ENCODE assay signal across 11 mouse cellular contexts in genomic region chr4:98105971-98106370, GRCm38 (mm10).
DNase-seq lines count a peak whose midpoint lies in the region; ATAC-seq and TF ChIP-seq lines count a peak whose summit lies in the region.
"Had no signal": no experiment of that assay in that cellular context is flagged by ENCODE, and none has a peak within 500 bp of the region (broad histone marks: within the 10 kb centered on the region; RNA-seq: fewer than 3 reads in every experiment).

No protein-coding gene starts in this region.

- 49% methylated on average over 6 of the region's 6 CpGs for WGBS in forebrain, embryonic 12.5 days
- 49% methylated on average over 6 of the region's 6 CpGs for WGBS in intestine, embryonic 14.5 days
- WGBS in limb, embryonic 15.5 days: 8% methylated on average over 6 of the region's 6 CpGs
- WGBS in liver, postnatal 0 days (ENCODE audit: insufficient replicate concordance): 63% methylated on average over 6 of the region's 6 CpGs

- no peak overlapping the region for H3K4me3 ChIP-seq in forebrain, embryonic 12.5 days (replicated peaks)
- H3K4me3 ChIP-seq in intestine, embryonic 14.5 days (ENCODE audit: low read depth, low read length): no peak overlapping the region
- no peak overlapping the region for H3K4me3 ChIP-seq in limb, embryonic 15.5 days
- H3K4me3 ChIP-seq in liver, postnatal 0 days (ENCODE audit: low read depth, low read length): no peak overlapping the region
- H3K4me3 ChIP-seq: layer of hippocampus, adult 2 months; myocyte had no signal

- no peak for ATAC-seq in forebrain, embryonic 12.5 days (ENCODE audit: low FRiP score)
- ATAC-seq in intestine, embryonic 14.5 days (replicated peaks; ENCODE audit: low FRiP score, low TSS enrichment, low read depth): no peak
- no peak for ATAC-seq in limb, embryonic 15.5 days (ENCODE audit: insufficient number of reproducible peaks, low FRiP score, low TSS enrichment, low read depth)
- ATAC-seq in liver, postnatal 0 days: no peak

- peak; percentile 35 for DNase-seq in embryo, embryonic 10.5 days (ENCODE audit: low spot score)
- no peak for DNase-seq in embryo, embryonic 9.5 days (ENCODE audit: extremely low spot score)
- DNase-seq in intestine, embryonic 14.5 days (ENCODE audit: low spot score): no peak
- DNase-seq in adrenal gland, postnatal 10 days: no peak
- DNase-seq in cerebellum, adult 9-11 months: no peak
- DNase-seq in liver, postnatal 0 days: no peak
- DNase-seq: cerebellum, adult 18-20 months had no signal

- no peaks in the 10 kb centered on the region for H3K9me3 ChIP-seq in forebrain, embryonic 12.5 days
- H3K9me3 ChIP-seq in intestine, embryonic 14.5 days (ENCODE audit: control insufficient read depth, low read length): no peaks in the 10 kb centered on the region
- H3K9me3 ChIP-seq in limb, embryonic 15.5 days: no peaks in the 10 kb centered on the region
- no peaks in the 10 kb centered on the region for H3K9me3 ChIP-seq in liver, postnatal 0 days (ENCODE audit: low read length)

- H3K9ac ChIP-seq in forebrain, embryonic 12.5 days: no peak overlapping the region
- H3K9ac ChIP-seq in intestine, embryonic 14.5 days (ENCODE audit: low read length): no peak overlapping the region
- no peak overlapping the region for H3K9ac ChIP-seq in limb, embryonic 15.5 days
- no peak overlapping the region for H3K9ac ChIP-seq in liver, postnatal 0 days (replicated peaks)

- no peak overlapping the region for H3K4me2 ChIP-seq in forebrain, embryonic 12.5 days
- no peak overlapping the region for H3K4me2 ChIP-seq in intestine, embryonic 14.5 days (ENCODE audit: low read length)
- H3K4me2 ChIP-seq in limb, embryonic 15.5 days: peak overlapping the region; percentile 37
- no peak overlapping the region for H3K4me2 ChIP-seq in liver, postnatal 0 days (ENCODE audit: low read depth, low read length)

- H3K36me3 ChIP-seq in forebrain, embryonic 12.5 days (replicated peaks): no peaks in the 10 kb centered on the region
- no peaks in the 10 kb centered on the region for H3K36me3 ChIP-seq in intestine, embryonic 14.5 days (ENCODE audit: control insufficient read depth, insufficient read depth, low read length)
- H3K36me3 ChIP-seq in limb, embryonic 15.5 days: no peaks in the 10 kb centered on the region
- H3K36me3 ChIP-seq in liver, postnatal 0 days (replicated peaks; ENCODE audit: insufficient read depth, low read length): no peaks in the 10 kb centered on the region

- TF ChIP-seq CTCF in liver, postnatal 0 days (IDR thresholded peaks at IDR 0.05; ENCODE audit: low read depth): no peak

- H3K4me1 ChIP-seq in forebrain, embryonic 12.5 days: peaks cover 90% of the 10 kb centered on the region
- H3K4me1 ChIP-seq in intestine, embryonic 14.5 days (replicated peaks; ENCODE audit: control insufficient read depth, insufficient read depth, low read length): peaks cover 31% of the 10 kb centered on the region
- H3K4me1 ChIP-seq in limb, embryonic 15.5 days: peaks cover 78% of the 10 kb centered on the region
- H3K4me1 ChIP-seq in liver, postnatal 0 days (ENCODE audit: insufficient read depth): peaks cover 43% of the 10 kb centered on the region

- TF ChIP-seq EP300 in liver, postnatal 0 days (IDR thresholded peaks at IDR 0.05; ENCODE audit: low read depth): no peak

- peaks cover 19% of the 10 kb centered on the region; the same call in 1 of the 2 replicates for H3K27me3 ChIP-seq in forebrain, embryonic 12.5 days
- no peaks in the 10 kb centered on the region for H3K27me3 ChIP-seq in intestine, embryonic 14.5 days (replicated peaks; ENCODE audit: control insufficient read depth, insufficient read depth, low read length)
- no peaks in the 10 kb centered on the region for H3K27me3 ChIP-seq in limb, embryonic 15.5 days
- no peaks in the 10 kb centered on the region for H3K27me3 ChIP-seq in liver, postnatal 0 days (ENCODE audit: insufficient read depth, low read length)

- peak overlapping the region; percentile 95 for H3K27ac ChIP-seq in forebrain, embryonic 12.5 days
- peak overlapping the region; percentile 25; the same call in 1 of the 2 replicates for H3K27ac ChIP-seq in intestine, embryonic 14.5 days (ENCODE audit: low read depth)
- H3K27ac ChIP-seq in limb, embryonic 15.5 days: peak overlapping the region; percentile 74
- H3K27ac ChIP-seq in liver, postnatal 0 days (ENCODE audit: low read depth): no peak overlapping the region
